Mouse (Mus musculus) hindbrain, embryonic 12.5 days (tissue): ENCODE measurements around the gene Mup20. TPM values are rescaled to one million over a fixed set of nuclear protein-coding genes. Genes with fewer than 3 reads are reported as not detected.
"Not testable (repeated sequence)": the region's sequence is repeated elsewhere in the genome, so short reads cannot be mapped to it uniquely, and the experiment has no call there.

Source experiments
- ATAC-seq: fragments of 200-750 bp; cut with Nextera tagmentation; 2 replicates; pipeline ENCODE4 v1.8.0; 2017; ENCODE audit warnings: moderate TSS enrichment; ENCODE audit not compliant: low FRiP score
- H3K27ac ChIP-seq: fragments of 300-500 bp; sonication (generic); 2 replicates; pipeline ENCODE4 v1.5.1; 2016; ENCODE audit warnings: mild to moderate bottlenecking
- H3K27me3 ChIP-seq: fragments of 300-500 bp; sonication (generic); 2 replicates; pipeline ENCODE4 v1.6.1; 2016; ENCODE audit warnings: mild to moderate bottlenecking
- H3K36me3 ChIP-seq: fragments of 300-500 bp; sonication (generic); 2 replicates; pipeline ENCODE4 v1.6.1; 2016; ENCODE audit warnings: mild to moderate bottlenecking
- H3K4me1 ChIP-seq: fragments of 300-500 bp; sonication (generic); 2 replicates; pipeline ENCODE4 v1.6.1; 2016
- H3K4me2 ChIP-seq: fragments of 300-500 bp; sonication (generic); replicated peaks from 2 replicates; pipeline ENCODE4 v1.6.1; 2016; ENCODE audit warnings: mild to moderate bottlenecking
- H3K4me3 ChIP-seq: fragments of 300-500 bp; sonication (generic); 2 replicates; pipeline ENCODE4 v1.5.1; 2016; ENCODE audit warnings: mild to moderate bottlenecking
- H3K9ac ChIP-seq: fragments of 300-500 bp; sonication (generic); 2 replicates; pipeline ENCODE4 v1.6.1; 2016; ENCODE audit warnings: mild to moderate bottlenecking, moderate library complexity
- H3K9me3 ChIP-seq: fragments of 300-500 bp; sonication (generic); replicated peaks from 2 replicates; pipeline ENCODE4 v1.6.1; 2016; ENCODE audit warnings: mild to moderate bottlenecking
- WGBS: fragments of 180-500 bp; shearing (Covaris S2); methylation state at CpG from one replicate; pipeline ENCODE4 v1.1.7; 2016; 5-methylcytosine and 5-hydroxymethylcytosine counted together
- polyA plus RNA-seq: library from polyadenylated mRNA; unstranded; fragments of >200 nt; fragmentation: Nextera tagmentation; extraction: Ambion mirVana; gene quantifications from 2 replicates; pipeline ENCODE4 v1.2.1, GENCODE M21; 2016

Gene Mup20
- not detected in 2 replicates for polyA plus RNA-seq

DNA sequence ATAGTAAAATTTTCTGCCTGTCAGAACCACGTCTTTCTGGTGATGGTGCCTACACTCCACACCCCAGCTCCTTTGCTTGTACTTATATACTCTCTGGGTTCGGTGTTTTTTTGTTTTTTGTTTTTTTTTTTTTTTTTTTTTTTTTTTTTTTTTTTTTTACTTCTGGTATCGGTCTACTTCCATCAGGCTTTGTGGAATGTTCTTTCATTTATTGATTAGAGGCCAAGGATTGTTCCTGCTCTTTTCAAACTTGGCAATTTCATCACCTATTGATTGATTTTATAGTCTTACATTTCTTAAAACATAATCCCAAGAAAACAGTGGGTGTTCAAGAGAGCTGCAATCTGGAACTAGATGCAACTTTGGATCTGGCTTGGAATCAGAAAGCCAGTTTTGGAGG, at the start of gene Mup20:
Mup20 (minus strand) TSS at position 101 of the 400 bp plus-strand sequence.
- ATAC-seq, H3K36me3 ChIP-seq, H3K9ac ChIP-seq, H3K4me1 ChIP-seq, H3K9me3 ChIP-seq, H3K27me3 ChIP-seq, H3K4me2 ChIP-seq, H3K27ac ChIP-seq, H3K4me3 ChIP-seq: not testable (repeated sequence)
- 78% methylated on average over 3 of the region's 3 CpGs for WGBS

DNA sequence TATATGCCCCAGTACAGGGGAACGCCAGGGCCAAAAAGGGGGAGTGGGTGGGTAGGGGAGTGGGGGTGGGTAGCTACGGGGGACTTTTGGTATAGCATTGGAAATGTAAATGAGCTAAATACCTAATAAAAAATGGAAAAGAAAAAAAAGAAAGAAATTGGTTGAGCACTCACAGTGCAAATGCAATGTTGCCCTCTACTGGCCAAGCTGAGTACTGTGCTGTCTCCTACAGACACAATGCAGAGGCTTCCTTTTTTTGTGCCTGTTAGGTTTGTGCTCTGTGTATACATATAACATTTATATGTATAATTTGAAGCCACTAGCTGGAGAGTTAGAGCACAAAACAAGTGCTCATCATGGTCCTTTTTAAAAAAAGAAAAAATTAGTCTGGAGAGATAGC, 49.4 kb upstream of the Mup20 start:
- not testable (repeated sequence) for H3K4me2 ChIP-seq, H3K9me3 ChIP-seq, H3K4me3 ChIP-seq, ATAC-seq, H3K27me3 ChIP-seq, H3K27ac ChIP-seq, H3K36me3 ChIP-seq, H3K9ac ChIP-seq, H3K4me1 ChIP-seq
- 87% methylated on average over 2 of the region's 2 CpGs for WGBS

DNA sequence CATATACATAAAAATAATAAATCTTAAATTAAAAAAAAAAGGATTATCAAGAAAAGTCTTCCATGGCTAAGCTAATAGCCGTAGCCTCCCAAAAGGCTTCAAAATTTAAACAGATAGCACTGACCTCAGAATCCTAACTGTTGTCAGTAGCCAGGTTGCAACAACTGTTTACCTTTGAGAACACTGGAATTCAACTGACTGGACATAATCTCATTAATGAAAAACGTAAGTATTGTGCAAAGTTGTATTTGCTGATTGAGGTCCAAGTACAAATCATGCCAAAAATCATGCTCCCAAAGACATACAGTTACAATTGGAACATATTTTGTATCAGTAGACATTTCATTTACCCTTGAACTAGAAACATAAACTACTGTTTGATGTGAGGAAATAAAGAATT, 34.0 kb upstream of the Mup20 start:
- Histone ChIP-seq H3K9ac (no peak overlapping the region), H3K27me3 (no peaks in the 10 kb centered on the region), H3K4me2 (no peak overlapping the region), H3K4me3 (no peak overlapping the region), H3K27ac (no peak overlapping the region), H3K4me1 (no peaks in the 10 kb centered on the region), H3K36me3 (no peaks in the 10 kb centered on the region), H3K9me3 (no peaks in the 10 kb centered on the region)
- no peak for ATAC-seq
- WGBS, result 88% methylated on average over 2 of the region's 2 CpGs

DNA sequence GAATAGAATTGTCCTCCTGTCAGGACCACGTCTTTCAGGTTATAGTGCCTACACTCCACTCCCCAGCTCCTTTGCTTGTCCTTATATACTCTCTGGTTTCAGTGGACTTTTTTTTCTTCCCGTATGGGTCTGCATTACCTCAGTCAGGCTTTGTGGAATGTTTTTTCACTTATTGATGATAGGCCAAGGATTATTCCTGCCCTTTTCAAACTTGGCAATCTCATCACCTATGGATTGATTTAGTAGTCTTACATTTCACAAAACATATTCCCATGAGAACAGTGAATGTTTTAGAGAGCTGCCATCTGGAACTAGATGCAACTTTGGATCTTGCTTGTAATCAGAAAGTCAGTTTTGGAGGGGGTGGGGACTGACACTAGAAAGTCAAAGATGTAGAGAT, 33.3 kb upstream of the Mup20 start, which contains the start of gene Mup3:
Mup3 (minus strand) TSS at position 102 of the 400 bp plus-strand sequence.
- no peak for ATAC-seq
- no peak within 1 kb of the TSS for H3K4me2 ChIP-seq
- WGBS, result 81% methylated on average over 2 of the region's 2 CpGs

DNA sequence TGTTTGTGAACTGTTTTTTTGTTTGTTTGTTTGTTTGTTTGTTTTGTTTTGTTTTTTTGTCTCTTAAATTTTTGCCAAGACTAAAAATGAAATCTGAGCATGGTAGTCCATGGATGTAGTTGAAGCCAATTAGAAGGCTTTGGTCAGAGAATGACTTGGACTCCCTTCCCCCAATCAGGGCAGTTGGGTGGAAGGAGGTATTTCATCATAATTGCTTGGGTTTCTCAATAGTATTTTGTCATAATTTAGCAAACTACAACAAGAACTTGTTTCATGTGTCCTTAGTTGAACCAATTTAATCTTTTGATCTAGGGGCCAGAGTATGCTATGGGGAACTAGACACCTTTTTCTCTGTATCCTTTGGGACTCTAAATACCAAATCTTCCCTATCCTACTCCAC, 28.8 kb upstream of the Mup20 start:
- Histone ChIP-seq H3K4me2 (no peak overlapping the region), H3K27me3 (no peaks in the 10 kb centered on the region), H3K4me1 (no peaks in the 10 kb centered on the region), H3K36me3 (no peaks in the 10 kb centered on the region), H3K4me3 (no peak overlapping the region), H3K9me3 (no peaks in the 10 kb centered on the region), H3K27ac (no peak overlapping the region), H3K9ac (no peak overlapping the region)
- ATAC-seq, result no peak

More for the DNA sequence above, 33.3 kb upstream of the Mup20 start, which contains the start of gene Mup3:
- no peaks in the 10 kb centered on the region for H3K4me1 ChIP-seq
- H3K27me3 ChIP-seq, result no peaks in the 10 kb centered on the region
- H3K27ac ChIP-seq, result no peak within 1 kb of the TSS
- no peaks in the 10 kb centered on the region for H3K36me3 ChIP-seq
- H3K9me3 ChIP-seq, result no peaks in the 10 kb centered on the region
- H3K9ac ChIP-seq, result no peak within 1 kb of the TSS
- no peak within 1 kb of the TSS for H3K4me3 ChIP-seq

DNA sequence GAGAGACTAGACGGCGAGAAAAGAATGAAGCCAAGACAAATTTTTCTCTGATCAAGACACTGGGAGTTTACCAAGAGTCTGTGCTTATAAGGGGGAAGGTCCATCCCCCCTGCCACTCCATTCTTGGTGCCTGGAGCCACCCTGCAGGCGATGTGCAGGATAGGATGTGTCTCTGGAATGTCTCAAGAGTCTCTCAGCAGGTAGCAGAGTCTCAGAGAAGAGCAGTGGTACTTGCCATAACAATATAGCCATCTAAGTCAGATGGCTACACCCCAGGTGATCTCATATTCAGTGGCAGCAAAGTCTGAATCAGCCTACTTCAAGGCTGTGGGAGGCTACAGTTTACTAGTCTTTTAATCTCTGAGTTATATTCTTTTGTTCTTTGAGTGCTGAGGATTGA, 21.2 kb upstream of the Mup20 start:
- no peaks in the 10 kb centered on the region for H3K36me3 ChIP-seq
- H3K4me1 ChIP-seq, result no peaks in the 10 kb centered on the region
- ATAC-seq, result no peak
- no peak overlapping the region for H3K4me3 ChIP-seq
- H3K9me3 ChIP-seq, result 0 out of 2 replicates have a peak, but pooled peaks cover 3% of the 10 kb centered on the region
- H3K27ac ChIP-seq, result no peak overlapping the region
- no peak overlapping the region for H3K9ac ChIP-seq
- H3K4me2 ChIP-seq, result no peak overlapping the region
- no peaks in the 10 kb centered on the region for H3K27me3 ChIP-seq
- 69% methylated on average over 3 of the region's 3 CpGs for WGBS

DNA sequence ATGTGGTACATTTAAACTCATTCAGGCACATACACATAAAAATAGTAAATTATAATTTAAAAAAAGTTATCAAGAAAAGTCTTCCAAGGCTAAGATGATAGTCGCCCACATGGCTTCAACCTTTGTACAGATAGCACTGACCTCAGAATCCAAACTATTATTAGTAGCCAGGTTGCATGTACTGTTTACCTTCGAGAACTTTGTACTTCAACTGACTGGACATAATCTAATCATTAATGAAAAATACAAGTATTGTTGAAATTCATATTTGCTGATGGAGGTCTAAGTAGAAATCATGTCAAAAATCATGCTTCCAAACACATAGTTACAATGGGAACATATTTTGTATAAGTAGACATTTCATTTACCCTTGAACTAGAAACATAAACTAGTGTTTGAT, 822 bp upstream of the Mup20 start:
- H3K9ac ChIP-seq, H3K4me3 ChIP-seq, H3K4me2 ChIP-seq, ATAC-seq, H3K27ac ChIP-seq, H3K9me3 ChIP-seq, H3K36me3 ChIP-seq, H3K4me1 ChIP-seq, H3K27me3 ChIP-seq: not testable (repeated sequence)
- 79% methylated on average over 2 of the region's 2 CpGs for WGBS

DNA sequence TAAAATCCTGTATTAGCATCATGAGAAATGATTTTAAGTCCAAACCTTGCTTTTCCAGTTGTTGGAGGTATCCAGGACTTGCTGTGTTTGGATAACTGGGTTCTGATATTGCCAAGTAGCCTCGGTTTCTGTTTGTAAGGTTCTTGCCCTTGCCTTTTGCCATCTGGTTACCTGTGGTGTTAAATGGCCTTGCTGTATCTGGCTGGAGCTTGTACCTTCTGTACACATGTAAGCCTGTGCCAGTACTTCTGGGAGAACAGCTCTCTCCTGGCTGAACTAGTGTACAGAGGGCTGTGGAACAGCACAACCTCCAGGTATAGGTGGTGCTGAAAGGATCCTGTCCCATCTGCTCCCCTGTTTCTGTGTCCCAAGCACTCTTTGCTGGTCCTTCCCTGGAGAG, 27.7 kb downstream of the Mup20 start:
- 76% methylated on average over 1 of the region's 1 CpGs for WGBS
- no peaks in the 10 kb centered on the region for H3K4me1 ChIP-seq
- ATAC-seq, result no peak

DNA sequence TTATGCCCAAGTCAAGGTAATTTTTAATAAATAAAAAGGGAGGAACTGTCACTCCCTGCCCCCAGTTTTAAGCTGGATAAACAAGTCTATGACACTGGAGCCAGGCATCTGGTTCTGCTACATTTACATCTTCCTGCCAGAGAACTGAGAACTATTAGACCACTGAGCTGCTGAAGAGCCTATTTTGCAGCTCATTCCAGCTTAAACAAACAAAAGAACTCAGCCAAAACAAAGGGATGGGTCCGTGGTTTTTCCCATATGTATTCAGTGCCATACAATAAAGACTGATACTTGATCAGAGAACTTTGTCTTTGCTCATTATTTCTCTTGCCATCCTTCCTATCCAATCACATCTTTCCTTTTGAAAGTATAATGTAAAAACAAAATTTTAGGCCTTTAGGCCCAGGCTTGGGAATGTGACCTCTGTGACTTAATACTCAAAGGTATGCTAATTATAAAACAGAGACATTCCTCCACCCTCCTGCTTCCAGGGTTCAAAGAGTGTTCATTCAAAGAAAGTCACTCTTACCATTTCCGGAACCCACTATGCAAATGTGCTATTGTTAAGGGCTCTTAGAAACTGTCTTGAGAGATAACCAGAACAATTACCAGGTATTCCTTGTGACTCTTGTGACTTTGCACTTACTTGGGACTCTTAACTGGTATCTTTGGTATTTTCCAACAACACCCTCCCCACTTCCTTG, 29.6 kb downstream of the Mup20 start:
- no peak for ATAC-seq

More for the DNA sequence above, 27.7 kb downstream of the Mup20 start:
- Histone ChIP-seq H3K36me3 (no peaks in the 10 kb centered on the region), H3K9ac (no peak overlapping the region), H3K4me2 (no peak overlapping the region), H3K27ac (no peak overlapping the region), H3K9me3 (no peaks in the 10 kb centered on the region), H3K27me3 (no peaks in the 10 kb centered on the region), H3K4me3 (no peak overlapping the region)

DNA sequence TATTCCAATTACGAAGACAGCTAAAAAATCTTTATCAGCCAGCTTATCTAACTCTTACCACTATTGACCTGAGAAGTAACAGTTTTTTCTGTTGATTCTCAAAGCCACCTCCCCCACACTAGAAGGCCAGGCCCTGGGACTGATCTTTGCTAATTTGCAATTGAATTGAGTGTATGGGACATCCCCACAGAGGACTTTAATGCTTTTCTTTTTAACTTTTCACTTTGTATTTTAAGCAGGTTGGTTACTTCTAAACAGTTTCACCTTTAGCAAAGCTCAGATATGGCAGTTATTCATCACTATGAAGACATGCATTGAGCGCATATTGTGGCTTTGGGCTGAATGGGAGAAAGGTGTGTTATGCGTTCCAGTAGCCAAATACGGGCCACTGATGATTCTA, 30.3 kb downstream of the Mup20 start:
- no peaks in the 10 kb centered on the region for H3K27me3 ChIP-seq
- WGBS, result 92% methylated on average over 4 of the region's 4 CpGs
- no peak overlapping the region for H3K9ac ChIP-seq
- H3K27ac ChIP-seq, result no peak overlapping the region
- no peaks in the 10 kb centered on the region for H3K4me1 ChIP-seq
- no peaks in the 10 kb centered on the region for H3K9me3 ChIP-seq
- no peak overlapping the region for H3K4me3 ChIP-seq
- ATAC-seq, result no peak
- H3K4me2 ChIP-seq, result no peak overlapping the region
- no peaks in the 10 kb centered on the region for H3K36me3 ChIP-seq

More for the DNA sequence above, 29.6 kb downstream of the Mup20 start:
- Histone ChIP-seq H3K4me2 (no peak overlapping the region), H3K4me1 (no peaks in the 10 kb centered on the region), H3K9me3 (no peaks in the 10 kb centered on the region), H3K27ac (no peak overlapping the region), H3K9ac (no peak overlapping the region), H3K27me3 (no peaks in the 10 kb centered on the region), H3K36me3 (no peaks in the 10 kb centered on the region), H3K4me3 (no peak overlapping the region)
- 56% methylated on average over 2 of the region's 2 CpGs for WGBS

DNA sequence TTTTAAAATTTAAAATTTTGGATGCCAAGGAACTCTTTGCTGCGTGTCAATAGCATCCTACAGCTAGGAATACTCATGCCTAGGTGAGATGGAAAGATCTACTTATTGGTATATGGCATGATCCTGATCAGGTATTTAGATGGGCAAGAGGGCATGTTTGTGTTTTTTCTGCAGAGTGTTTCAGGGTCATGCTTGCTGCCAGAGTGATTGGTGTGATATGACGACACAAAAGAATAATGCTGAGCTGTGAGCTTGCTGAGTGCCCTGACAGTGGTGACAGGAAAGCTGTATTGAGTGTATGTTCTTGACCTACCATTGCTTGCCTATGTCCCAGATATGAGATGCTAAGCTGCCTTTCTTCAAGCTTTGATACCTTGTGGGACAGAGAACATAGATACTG, 30.8 kb downstream of the Mup20 start:
- ATAC-seq, result no peak
- Histone ChIP-seq H3K36me3 (no peaks in the 10 kb centered on the region), H3K4me3 (no peak overlapping the region), H3K27me3 (no peaks in the 10 kb centered on the region), H3K4me2 (no peak overlapping the region), H3K9me3 (no peaks in the 10 kb centered on the region), H3K9ac (no peak overlapping the region), H3K27ac (no peak overlapping the region), H3K4me1 (no peaks in the 10 kb centered on the region)
- WGBS, result 83% methylated on average over 2 of the region's 2 CpGs

DNA sequence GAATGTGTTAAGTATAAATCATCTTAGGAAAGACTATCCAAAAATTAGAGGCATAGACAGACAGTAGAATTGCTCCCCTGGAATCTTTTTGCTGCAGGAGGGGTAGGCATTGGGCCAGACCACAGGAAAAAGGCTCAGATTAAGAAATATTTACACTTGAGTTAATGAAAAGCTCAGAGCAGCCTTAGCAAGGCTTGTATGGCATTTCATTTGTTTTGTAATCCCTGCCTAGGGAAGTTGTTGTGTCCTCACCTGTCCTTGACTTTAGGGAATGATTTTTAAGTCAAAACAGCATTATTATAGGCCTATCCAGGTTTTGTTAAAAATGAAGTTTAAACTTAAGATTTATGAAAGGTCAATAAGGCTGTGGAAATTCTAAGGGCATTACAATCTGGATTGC, 33.4 kb downstream of the Mup20 start:
- not testable (repeated sequence) for H3K9me3 ChIP-seq, H3K4me3 ChIP-seq, H3K27me3 ChIP-seq, H3K9ac ChIP-seq, H3K27ac ChIP-seq, H3K4me1 ChIP-seq, H3K4me2 ChIP-seq, ATAC-seq, H3K36me3 ChIP-seq
